Mouse (Mus musculus) C2C12 (cell line): ENCODE results near the gene Tcea2.

Source experiments
- MYOG ChIP-seq: IDR thresholded peaks from one replicate; pipeline ENCODE4 v1.6.1; 2011; ENCODE audit not compliant: control insufficient read depth, insufficient read length; ENCODE audit errors: extremely low read depth
- USF1 ChIP-seq: IDR thresholded peaks from one replicate; pipeline ENCODE4 v1.6.1; 2011; ENCODE audit warnings: low read depth, mild to moderate bottlenecking, control low read depth, moderate library complexity

GRCm38 (mm10) chr2:181694581-181694980 is 14.5 kb downstream of the Tcea2 start:
- TF ChIP-seq USF1 (no peak), MYOG (no peak)
